Mouse (Mus musculus) heart, postnatal 0 days (tissue): ENCODE data around the gene Traf2.

Experiments
- CTCF ChIP-seq: IDR thresholded peaks from 2 replicates; pipeline ENCODE4 v1.5.1; 2016; ENCODE audit warnings: antibody characterized with exemption, control low read depth, low read depth
- EP300 ChIP-seq: IDR thresholded peaks from 2 replicates; pipeline ENCODE4 v1.6.1; 2016; ENCODE audit warnings: antibody characterized with exemption, low read depth

GRCm38 (mm10) chr2:25497846-25498575, 48.7 kb downstream of the Traf2 start:
- TF ChIP-seq CTCF (no peak), EP300 (no peak)
